Mouse (Mus musculus): Measurements from ENCODE around the gene Trim26.

- TF ChIP-seq POLR2A (IDR thresholded peaks at IDR 0.05; ENCODE audit: borderline replicate concordance, control insufficient read depth, low read depth, low read length), result no peak
- no peak for TF ChIP-seq CTCF (IDR thresholded peaks at IDR 0.05; ENCODE audit: control insufficient read depth, insufficient read depth, low read length)
Measured at GRCm38 (mm10) chr17:36843696-36844095, 6.8 kb downstream of the Trim26 start.
